Mouse (Mus musculus) v-Abl transformed pro-B cells (cell line): Measurements from ENCODE around the gene Zyx.

Experiments
- in situ Hi-C, 2 experiments: fragments of 400-800 bp; cut with MboI; formaldehyde crosslinking; loops; one replicate each; pipeline ENCODE4 v1.15.1; 2025; ENCODE audit not compliant: unreplicated experiment in 2 of 2

The Zyx gene

GRCm38 (mm10) chr6:42349426-42350020, at the start of gene Zyx:
TSS of gene Zyx (plus strand) at chr6:42349630.
- in situ Hi-C loops = no loop called here

GRCm38 (mm10) chr6:42309816-42310378, 39.5 kb upstream of the Zyx start:
- in situ Hi-C loops = no loop called here

- in situ Hi-C loops = no loop called here
Observed at GRCm38 (mm10) chr6:42310427-42311053, 38.9 kb upstream of the Zyx start.

- in situ Hi-C loops = no loop called here
Observed at GRCm38 (mm10) chr6:42318293-42318692, 31.1 kb upstream of the Zyx start.

- in situ Hi-C loops = no loop called here
Observed at GRCm38 (mm10) chr6:42323371-42324066, 25.9 kb upstream of the Zyx start.

- in situ Hi-C loops = no loop called here
Observed at GRCm38 (mm10) chr6:42324067-42324481, 25.4 kb upstream of the Zyx start.

GRCm38 (mm10) chr6:42324482-42325267, 24.8 kb upstream of the Zyx start, which contains the start of gene Fam131b:
TSS of gene Fam131b (minus strand) at chr6:42324643.
- in situ Hi-C loops = loop anchor here (5.0 kb wide), 2 partner anchors 97 to 1207 kb away; no protein-coding TSS in a partner anchor

- in situ Hi-C loops = loop anchor here (5.0 kb wide), 2 partner anchors 98 to 1208 kb away; no protein-coding TSS in a partner anchor
Observed at GRCm38 (mm10) chr6:42325268-42325609, 24.2 kb upstream of the Zyx start.

- in situ Hi-C loops = loop anchor here (5.0 kb wide), 2 partner anchors 99 to 1209 kb away; no protein-coding TSS in a partner anchor
Observed at GRCm38 (mm10) chr6:42326509-42326908, 22.9 kb upstream of the Zyx start.

- in situ Hi-C loops = loop anchor here (5.0 kb wide), 2 partner anchors 101 to 1211 kb away; no protein-coding TSS in a partner anchor
Observed at GRCm38 (mm10) chr6:42328757-42329156, 20.7 kb upstream of the Zyx start.

- in situ Hi-C loops = no loop called here
Observed at GRCm38 (mm10) chr6:42330216-42330615, 19.2 kb upstream of the Zyx start.

GRCm38 (mm10) chr6:42330946-42331345, 18.5 kb upstream of the Zyx start:
- in situ Hi-C loops = no loop called here

GRCm38 (mm10) chr6:42339189-42339588, 10.2 kb upstream of the Zyx start:
- in situ Hi-C loops = no loop called here

- in situ Hi-C loops = no loop called here
Observed at GRCm38 (mm10) chr6:42339981-42340380, 9.4 kb upstream of the Zyx start.

GRCm38 (mm10) chr6:42342171-42342570, 7.3 kb upstream of the Zyx start:
- in situ Hi-C loops = no loop called here

GRCm38 (mm10) chr6:42343361-42344120, 5.9 kb upstream of the Zyx start:
- in situ Hi-C loops = no loop called here

- in situ Hi-C loops = no loop called here
Observed at GRCm38 (mm10) chr6:42344255-42344654, 5.2 kb upstream of the Zyx start.

GRCm38 (mm10) chr6:42348281-42349005, 987 bp upstream of the Zyx start:
- in situ Hi-C loops = no loop called here

GRCm38 (mm10) chr6:42349006-42349425, 414 bp upstream of the Zyx start:
- in situ Hi-C loops = no loop called here
